Mouse (Mus musculus): ENCODE results near the gene Cptp. TPM values are rescaled to one million over a fixed set of nuclear protein-coding genes. Genes with fewer than 3 reads are reported as not detected.
A peak's percentile ranks its signal among the peaks of the same experiment; 100 is the strongest.

Gene Cptp
- polyA plus RNA-seq (2011; ENCODE audit: insufficient read length, low read depth, missing spikeins): 17.4 and 21.5 TPM in 2 replicates

DNA sequence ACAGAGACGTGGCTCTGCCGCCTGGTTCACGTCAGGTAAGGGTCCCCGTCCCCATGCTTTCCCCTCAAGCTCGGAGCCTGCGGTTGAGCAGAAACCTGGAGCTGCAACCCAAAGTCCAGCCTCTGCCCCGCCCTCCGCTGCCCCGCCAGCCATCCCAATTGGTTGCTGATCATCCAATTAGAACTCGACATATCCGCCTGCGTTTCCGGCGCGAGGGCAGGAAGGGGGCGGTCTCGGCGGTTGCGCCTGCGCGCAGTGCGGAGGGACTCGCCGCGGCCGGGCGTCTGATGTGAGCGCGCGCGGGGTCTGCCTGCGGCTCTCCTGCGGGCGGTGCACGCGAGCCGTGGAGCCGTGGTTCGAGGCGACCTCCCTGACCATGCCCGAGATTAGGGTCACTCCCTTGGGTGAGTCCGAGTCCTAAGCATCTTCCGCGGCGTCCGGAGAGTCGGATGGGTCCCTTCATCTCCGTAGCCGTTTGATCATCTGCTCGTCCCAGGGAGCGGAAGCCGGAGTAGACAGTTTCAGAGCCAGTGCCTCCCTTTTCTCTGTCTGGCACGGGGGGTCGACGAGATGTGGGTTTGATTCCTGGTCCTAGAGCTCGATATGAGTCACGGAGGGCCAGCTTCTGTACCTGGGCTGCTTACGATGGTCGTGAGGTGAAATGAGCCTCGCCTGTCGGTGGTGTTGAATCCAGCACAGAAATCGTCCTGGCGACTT is at the start of gene Cptp, which contains the start of gene Ints11:
Cptp (minus strand) TSS at position 124 of the 717 bp plus-strand sequence.
Ints11 (plus strand) TSS at position 230 of the 717 bp plus-strand sequence.
- H3K27ac ChIP-seq (ENCODE audit: insufficient read depth, low read length): no peak within 1 kb of the TSS
- TF ChIP-seq CTCF (IDR thresholded peaks at IDR 0.05; ENCODE audit: borderline replicate concordance, insufficient read depth, low read length) (no peak), POLR2A (IDR thresholded peaks at IDR 0.05; ENCODE audit: low read depth, low read length) (peak; percentile 63)
- H3K4me3 ChIP-seq (ENCODE audit: insufficient read depth, low read length): peak within 1 kb of the TSS; percentile 92
- H3K4me1 ChIP-seq (ENCODE audit: control insufficient read depth, insufficient read depth, low read length): 0 out of 2 replicates have a peak, but pooled peaks cover 2% of the 10 kb centered on the region

DNA sequence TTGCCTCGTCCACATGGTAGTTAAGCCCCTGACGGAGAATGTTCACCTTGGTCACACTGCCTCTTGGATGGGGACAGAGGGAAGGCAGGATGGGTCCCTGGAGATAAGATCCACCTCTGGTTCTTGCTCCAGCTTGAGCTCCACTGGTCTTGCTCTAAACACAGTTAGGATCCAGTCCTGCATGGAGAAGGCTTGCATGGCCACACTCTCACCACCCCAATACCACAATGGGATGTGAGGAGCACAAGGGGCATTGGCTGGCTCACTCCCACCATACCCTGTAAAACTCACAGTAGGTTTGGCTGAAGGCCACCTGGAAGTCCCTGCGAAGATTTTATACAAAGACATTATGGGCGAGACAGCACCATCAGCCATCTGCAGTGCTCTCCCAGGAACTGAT is 39.5 kb upstream of the Cptp start:
- TF ChIP-seq POLR2A (IDR thresholded peaks at IDR 0.05; ENCODE audit: low read depth, low read length) (no peak), CTCF (IDR thresholded peaks at IDR 0.05; ENCODE audit: borderline replicate concordance, insufficient read depth, low read length) (no peak)
- Histone ChIP-seq H3K4me3 (ENCODE audit: insufficient read depth, low read length) (no peak overlapping the region), H3K4me1 (ENCODE audit: control insufficient read depth, insufficient read depth, low read length) (no peaks in the 10 kb centered on the region), H3K27ac (ENCODE audit: insufficient read depth, low read length) (no peak overlapping the region)

DNA sequence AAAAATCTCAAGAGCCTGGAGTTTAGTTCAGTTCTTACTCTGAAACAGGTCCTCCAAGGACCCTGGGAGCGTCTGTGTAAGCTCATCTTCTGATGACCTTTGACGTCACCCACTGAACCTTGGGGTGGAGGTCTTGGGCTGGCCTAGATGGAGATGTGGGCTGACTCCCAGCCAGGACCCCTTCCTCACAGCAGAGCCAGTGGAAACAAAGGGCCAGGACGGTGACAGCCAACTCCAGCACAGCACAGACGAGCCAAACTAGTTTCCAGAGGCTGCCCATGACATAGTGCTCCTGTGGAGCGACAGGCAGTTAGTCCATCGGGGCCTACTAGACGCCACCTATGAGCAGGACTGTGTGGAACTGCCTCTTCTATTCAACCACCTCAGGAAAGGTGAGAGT is 39.0 kb upstream of the Cptp start:
- TF ChIP-seq CTCF (IDR thresholded peaks at IDR 0.05; ENCODE audit: borderline replicate concordance, insufficient read depth, low read length): no peak
- no peak for TF ChIP-seq POLR2A (IDR thresholded peaks at IDR 0.05; ENCODE audit: low read depth, low read length)
- Histone ChIP-seq H3K4me1 (ENCODE audit: control insufficient read depth, insufficient read depth, low read length) (no peaks in the 10 kb centered on the region), H3K27ac (ENCODE audit: insufficient read depth, low read length) (no peak overlapping the region), H3K4me3 (ENCODE audit: insufficient read depth, low read length) (no peak overlapping the region)

DNA sequence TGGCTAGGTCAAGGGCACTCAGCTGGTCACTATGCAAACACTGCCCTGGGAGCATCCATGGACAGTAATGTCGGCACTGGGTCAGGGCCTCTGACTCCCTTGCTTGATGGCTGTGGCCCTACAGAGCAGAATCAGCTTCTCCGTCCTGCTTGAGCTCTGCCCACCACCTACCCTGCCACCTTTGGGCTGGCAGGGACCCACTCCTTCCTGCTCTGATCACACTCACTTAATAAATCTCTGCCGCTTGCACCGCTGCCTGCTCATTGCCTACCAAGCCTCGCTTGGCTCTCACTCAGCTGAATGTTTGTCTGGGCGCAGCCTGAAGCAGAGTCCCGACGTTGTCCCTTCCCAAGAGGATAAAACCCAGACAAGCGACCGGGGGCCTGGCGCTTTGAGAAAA is 37.8 kb upstream of the Cptp start:
- TF ChIP-seq POLR2A (IDR thresholded peaks at IDR 0.05; ENCODE audit: low read depth, low read length) (no peak), CTCF (IDR thresholded peaks at IDR 0.05; ENCODE audit: borderline replicate concordance, insufficient read depth, low read length) (no peak)
- no peak overlapping the region for H3K4me3 ChIP-seq (ENCODE audit: insufficient read depth, low read length)

DNA sequence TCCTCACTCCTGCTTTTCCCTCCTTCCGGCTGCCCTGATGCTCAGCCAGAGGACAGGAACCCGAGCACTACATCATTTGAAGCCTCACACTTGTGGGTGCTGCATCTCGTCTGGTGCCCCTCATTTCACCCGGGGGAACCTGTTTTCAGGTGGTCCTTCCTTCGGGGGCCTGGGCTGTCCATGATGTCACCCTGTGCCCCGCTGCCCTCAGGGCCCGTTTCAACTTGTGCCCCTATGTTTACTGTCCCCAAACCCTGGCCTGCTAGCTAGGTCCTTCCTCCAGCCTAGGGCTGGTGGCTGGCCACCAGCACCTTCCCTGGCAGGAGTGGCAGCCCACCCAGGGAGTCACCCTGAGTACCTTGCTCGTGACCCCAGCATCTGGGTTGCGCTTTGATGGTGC is 36.9 kb upstream of the Cptp start:
- TF ChIP-seq CTCF (IDR thresholded peaks at IDR 0.05; ENCODE audit: borderline replicate concordance, insufficient read depth, low read length) (no peak), POLR2A (IDR thresholded peaks at IDR 0.05; ENCODE audit: low read depth, low read length) (no peak)
- H3K4me1 ChIP-seq (ENCODE audit: control insufficient read depth, insufficient read depth, low read length): no peaks in the 10 kb centered on the region
- H3K4me3 ChIP-seq (ENCODE audit: insufficient read depth, low read length): no peak overlapping the region
- no peak overlapping the region for H3K27ac ChIP-seq (ENCODE audit: insufficient read depth, low read length)

More for the DNA sequence above, 37.8 kb upstream of the Cptp start:
- Histone ChIP-seq H3K4me1 (ENCODE audit: control insufficient read depth, insufficient read depth, low read length) (no peaks in the 10 kb centered on the region), H3K27ac (ENCODE audit: insufficient read depth, low read length) (no peak overlapping the region)

DNA sequence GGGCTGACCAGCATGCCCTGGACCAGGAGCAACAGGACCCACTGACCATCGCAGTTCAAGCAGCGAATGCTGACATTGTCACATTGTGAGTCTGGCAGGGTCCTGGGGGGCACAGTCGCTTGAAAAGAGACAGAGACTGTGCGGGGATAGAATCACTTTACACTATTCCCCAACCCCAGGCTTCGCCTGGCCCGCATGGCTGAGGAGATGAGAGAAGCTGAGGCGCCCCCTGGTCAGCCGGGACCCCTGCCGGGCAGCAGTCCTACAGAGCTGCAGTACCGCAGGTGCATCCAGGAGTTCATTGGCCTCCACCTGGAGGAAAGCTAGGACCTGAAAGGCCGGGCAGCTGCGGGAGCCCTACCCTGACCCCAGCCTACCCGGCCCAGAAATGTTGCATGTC is 36.4 kb upstream of the Cptp start:
- Histone ChIP-seq H3K27ac (ENCODE audit: insufficient read depth, low read length) (no peak overlapping the region), H3K4me3 (ENCODE audit: insufficient read depth, low read length) (no peak overlapping the region), H3K4me1 (ENCODE audit: control insufficient read depth, insufficient read depth, low read length) (no peaks in the 10 kb centered on the region)
- TF ChIP-seq POLR2A (IDR thresholded peaks at IDR 0.05; ENCODE audit: low read depth, low read length) (no peak), CTCF (IDR thresholded peaks at IDR 0.05; ENCODE audit: borderline replicate concordance, insufficient read depth, low read length) (no peak)

DNA sequence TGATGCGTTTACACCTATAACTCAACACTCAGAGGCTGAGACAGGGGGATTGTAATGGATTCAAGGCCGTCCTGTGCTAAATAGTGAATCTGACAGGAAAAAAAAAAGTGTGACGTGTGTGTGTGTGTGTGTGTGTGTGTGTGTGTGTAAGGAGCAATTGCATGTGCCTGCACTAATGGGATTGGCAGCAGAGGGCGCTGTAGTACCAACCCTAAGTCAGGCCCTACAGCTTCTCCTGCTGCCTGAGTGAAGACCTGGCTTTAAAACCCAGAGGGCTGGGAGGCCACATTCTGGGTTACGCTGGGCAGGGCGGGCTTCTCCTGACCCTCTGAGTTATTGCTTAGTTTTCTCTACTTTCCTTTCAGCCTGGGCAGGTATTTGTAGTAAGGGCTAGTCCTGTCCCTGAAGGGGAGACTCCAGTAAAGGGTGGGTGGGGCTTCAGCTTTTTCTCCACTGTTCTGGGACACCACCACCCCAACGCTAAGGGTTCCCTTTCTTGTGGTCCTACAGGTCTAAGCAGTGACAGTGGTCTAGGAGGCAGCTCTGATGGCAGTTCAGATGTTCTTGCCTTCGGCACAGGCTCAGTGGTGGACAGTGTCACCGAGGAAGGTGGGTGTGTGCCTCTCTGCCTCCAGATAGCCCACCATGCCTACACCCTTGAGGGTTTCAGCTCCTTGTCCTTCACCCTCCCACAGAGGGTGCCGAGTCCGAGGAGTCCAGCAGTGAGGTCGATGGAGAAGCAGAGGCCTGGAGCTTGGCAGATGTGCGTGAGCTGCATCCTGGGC is 35.3 kb upstream of the Cptp start:
- no peak overlapping the region for H3K4me3 ChIP-seq (ENCODE audit: insufficient read depth, low read length)
- peak; percentile 43; the same call in 1 of the 2 replicates for TF ChIP-seq CTCF (IDR thresholded peaks at IDR 0.05; ENCODE audit: borderline replicate concordance, insufficient read depth, low read length)
- TF ChIP-seq POLR2A (IDR thresholded peaks at IDR 0.05; ENCODE audit: low read depth, low read length): no peak
- H3K27ac ChIP-seq (ENCODE audit: insufficient read depth, low read length): no peak overlapping the region
- H3K4me1 ChIP-seq (ENCODE audit: control insufficient read depth, insufficient read depth, low read length): no peaks in the 10 kb centered on the region

DNA sequence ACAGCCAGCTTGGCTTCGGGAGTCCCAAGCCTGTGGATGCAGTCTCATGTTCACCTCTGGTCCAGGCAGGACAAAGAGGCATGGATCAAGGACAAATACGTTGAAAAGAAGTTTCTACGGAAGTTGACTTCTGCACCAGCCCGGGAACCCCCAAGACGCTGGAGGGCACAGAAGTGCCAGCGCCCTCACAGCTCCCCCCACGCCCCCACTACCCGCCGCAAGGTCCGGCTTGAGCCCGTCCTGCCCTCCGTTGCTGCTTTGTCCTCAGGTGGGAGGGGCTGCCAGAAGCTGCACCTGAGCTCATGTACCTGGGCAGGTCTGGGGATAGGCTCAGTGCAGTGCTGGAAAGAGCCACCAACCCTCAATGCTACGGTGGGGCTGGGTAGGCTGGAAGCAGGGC is 34.0 kb upstream of the Cptp start:
- Histone ChIP-seq H3K27ac (ENCODE audit: insufficient read depth, low read length) (no peak overlapping the region), H3K4me1 (ENCODE audit: control insufficient read depth, insufficient read depth, low read length) (no peaks in the 10 kb centered on the region), H3K4me3 (ENCODE audit: insufficient read depth, low read length) (no peak overlapping the region)
- TF ChIP-seq POLR2A (IDR thresholded peaks at IDR 0.05; ENCODE audit: low read depth, low read length) (no peak), CTCF (IDR thresholded peaks at IDR 0.05; ENCODE audit: borderline replicate concordance, insufficient read depth, low read length) (no peak)

DNA sequence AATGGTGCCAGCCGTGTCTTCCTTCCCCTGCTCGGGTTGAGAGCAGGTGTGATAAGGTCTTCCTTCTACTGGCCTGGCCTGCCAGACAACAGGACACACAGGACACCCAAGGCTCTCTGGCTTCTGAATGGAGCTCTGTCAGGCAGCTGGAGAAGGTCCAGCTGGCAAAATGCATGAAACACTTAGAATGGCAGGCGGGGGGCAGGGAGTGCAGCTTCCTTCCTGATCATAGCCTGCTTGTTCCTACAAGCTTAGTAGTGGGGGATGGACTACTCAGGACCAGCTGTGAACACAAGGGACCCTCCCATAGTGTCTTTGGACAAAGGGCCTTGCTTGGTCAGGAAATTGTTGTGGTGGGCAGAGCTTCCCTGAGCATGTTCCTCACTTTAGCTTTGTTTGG is 32.0 kb upstream of the Cptp start:
- Histone ChIP-seq H3K27ac (ENCODE audit: insufficient read depth, low read length) (no peak overlapping the region), H3K4me1 (ENCODE audit: control insufficient read depth, insufficient read depth, low read length) (no peaks in the 10 kb centered on the region), H3K4me3 (ENCODE audit: insufficient read depth, low read length) (no peak overlapping the region)
- no peak for TF ChIP-seq POLR2A (IDR thresholded peaks at IDR 0.05; ENCODE audit: low read depth, low read length)
- TF ChIP-seq CTCF (IDR thresholded peaks at IDR 0.05; ENCODE audit: borderline replicate concordance, insufficient read depth, low read length): no peak

DNA sequence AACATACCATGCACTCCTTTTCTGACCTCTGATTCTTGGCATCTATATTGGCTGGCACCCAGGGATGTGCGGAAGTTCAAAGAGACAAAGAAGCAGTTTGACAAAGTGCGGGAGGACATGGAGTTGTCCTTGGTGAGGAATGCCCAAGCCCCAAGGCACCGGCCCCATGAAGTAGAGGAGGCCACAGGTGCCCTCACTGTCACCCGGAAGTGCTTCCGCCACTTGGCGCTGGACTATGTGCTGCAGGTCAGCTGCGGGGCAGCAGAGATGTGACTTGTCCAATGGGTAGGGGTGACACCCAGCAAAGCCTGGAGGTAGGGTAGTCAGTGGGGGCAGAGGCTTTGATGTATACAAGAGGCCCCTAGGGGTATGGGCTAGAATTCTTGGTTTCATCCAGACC is 30.1 kb upstream of the Cptp start:
- TF ChIP-seq CTCF (IDR thresholded peaks at IDR 0.05; ENCODE audit: borderline replicate concordance, insufficient read depth, low read length): no peak
- no peak for TF ChIP-seq POLR2A (IDR thresholded peaks at IDR 0.05; ENCODE audit: low read depth, low read length)
- no peak overlapping the region for H3K27ac ChIP-seq (ENCODE audit: insufficient read depth, low read length)
- H3K4me3 ChIP-seq (ENCODE audit: insufficient read depth, low read length): no peak overlapping the region
- H3K4me1 ChIP-seq (ENCODE audit: control insufficient read depth, insufficient read depth, low read length): 0 out of 2 replicates have a peak, but pooled peaks cover 4% of the 10 kb centered on the region

Measured in embryonic fibroblast, embryonic 13.5 days (primary cell).